Mouse (Mus musculus) G1E (cell line): ENCODE measurements around the gene Cul7.

Experiments
- CTCF ChIP-seq: IDR thresholded peaks from 2 replicates; pipeline ENCODE4 v1.5.1; 2012; ENCODE audit warnings: low read depth, low read length, inconsistent platforms, mixed read lengths
- POLR2AphosphoS5 ChIP-seq: IDR thresholded peaks from 2 replicates; pipeline ENCODE4 v1.6.1; 2012; ENCODE audit warnings: low read depth, low read length, inconsistent platforms; ENCODE audit not compliant: insufficient replicate concordance

GRCm38 (mm10) chr17:46611316-46611715 is 38.8 kb upstream of the Cul7 start:
- TF ChIP-seq CTCF, result no peak
- no peak for TF ChIP-seq POLR2AphosphoS5
